In the genomic region with DNA sequence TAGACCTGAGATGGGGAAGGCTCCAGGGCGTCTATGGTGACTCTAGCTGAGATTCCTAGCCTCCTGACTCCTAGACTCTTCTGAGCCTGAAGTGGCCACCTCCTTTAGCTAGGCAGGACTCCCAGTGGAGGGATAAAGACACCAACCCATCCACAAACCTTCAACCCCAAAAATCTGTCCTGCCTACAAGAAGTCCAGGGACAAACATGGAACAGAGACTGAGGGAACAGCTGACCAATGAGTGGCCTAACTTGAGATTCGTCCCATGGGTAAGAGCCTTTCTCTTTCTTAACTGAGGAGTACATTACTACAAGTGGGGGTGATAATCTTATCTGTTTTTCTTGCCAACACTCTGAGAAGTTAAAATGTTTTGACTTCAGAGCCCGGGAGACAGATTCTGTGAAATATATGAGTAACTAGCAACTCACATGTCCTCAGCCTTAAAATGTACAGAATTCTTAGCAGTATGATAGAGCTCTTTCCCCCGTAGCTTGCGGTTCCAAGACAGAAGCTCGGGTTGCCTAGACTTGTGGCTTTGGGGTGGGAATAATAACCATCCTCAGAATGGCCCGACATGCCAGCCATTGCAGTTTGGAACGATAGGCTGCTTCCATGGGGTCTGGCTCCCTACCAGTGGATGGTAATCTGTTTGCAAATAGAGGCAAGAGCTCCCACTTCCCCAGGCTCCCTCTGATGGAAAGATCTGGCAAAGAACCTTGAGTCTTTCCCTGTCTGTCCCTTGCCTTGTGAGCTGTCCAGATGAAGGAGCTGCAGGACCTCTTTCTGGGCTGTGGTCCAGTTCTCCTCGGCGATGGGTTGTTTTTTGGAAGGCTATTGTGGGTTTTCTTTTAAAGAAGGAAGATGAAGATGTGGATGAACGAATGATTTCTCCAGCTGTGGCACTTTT, we compare ENCODE assay signal across 10 mouse cellular contexts. TPM values are rescaled to one million over a fixed set of nuclear protein-coding genes. Genes with fewer than 3 reads are reported as not detected.
DNase-seq lines count a peak whose midpoint lies in the region; ATAC-seq and TF ChIP-seq lines count a peak whose summit lies in the region.
"Had no signal": no experiment of that assay in that cellular context is flagged by ENCODE, and none has a peak within 500 bp of the region (broad histone marks: within the 10 kb centered on the region; RNA-seq: fewer than 3 reads in every experiment).

No protein-coding gene starts in this region.

- H3K27me3 ChIP-seq in midbrain, postnatal 0 days (ENCODE audit: insufficient read depth, low read length), result peaks cover 8% of the 10 kb centered on the region; the same call in 1 of the 2 replicates
- H3K27me3 ChIP-seq in midbrain, embryonic 16.5 days (ENCODE audit: control insufficient read depth, insufficient read depth, low read depth, low read length), result peaks cover 14% of the 10 kb centered on the region
- no peaks in the 10 kb centered on the region for H3K27me3 ChIP-seq in intestine, postnatal 0 days (replicated peaks; ENCODE audit: control insufficient read depth, insufficient read depth, low read length)
- no peaks in the 10 kb centered on the region for H3K27me3 ChIP-seq in stomach, postnatal 0 days (ENCODE audit: control insufficient read depth, insufficient read depth, low read length)

- peak; percentile 39 for TF ChIP-seq CTCF in midbrain, postnatal 0 days (IDR thresholded peaks at IDR 0.05)
- TF ChIP-seq CTCF in intestine, postnatal 0 days (IDR thresholded peaks at IDR 0.05; ENCODE audit: low read depth), result peak; percentile 55
- peak; percentile 53 for TF ChIP-seq CTCF in stomach, postnatal 0 days (IDR thresholded peaks at IDR 0.05; ENCODE audit: low read depth)

- ATAC-seq in midbrain, postnatal 0 days (ENCODE audit: low FRiP score), result no peak
- no peak for ATAC-seq in midbrain, embryonic 16.5 days
- no peak for ATAC-seq in intestine, postnatal 0 days
- no peak for ATAC-seq in stomach, postnatal 0 days (ENCODE audit: low FRiP score, low TSS enrichment)
- no peak for ATAC-seq in megakaryocyte progenitor cell, adult 5-6 weeks (replicated peaks; ENCODE audit: poor library complexity)

- no peak overlapping the region for H3K9ac ChIP-seq in midbrain, postnatal 0 days (replicated peaks; ENCODE audit: low read length, poor library complexity, severe bottlenecking)
- no peak overlapping the region for H3K9ac ChIP-seq in midbrain, embryonic 16.5 days (ENCODE audit: low read depth, low read length)
- H3K9ac ChIP-seq in intestine, postnatal 0 days (ENCODE audit: low read depth, low read length), result no peak overlapping the region
- H3K9ac ChIP-seq in stomach, postnatal 0 days (ENCODE audit: low read length), result no peak overlapping the region
- H3K9ac ChIP-seq: liver, embryonic 14.5 days had no signal

- no peaks in the 10 kb centered on the region for H3K9me3 ChIP-seq in midbrain, postnatal 0 days (ENCODE audit: low read length)
- H3K9me3 ChIP-seq in midbrain, embryonic 16.5 days (replicated peaks; ENCODE audit: control insufficient read depth, low read length, poor library complexity, severe bottlenecking), result no peaks in the 10 kb centered on the region
- no peaks in the 10 kb centered on the region for H3K9me3 ChIP-seq in intestine, postnatal 0 days (ENCODE audit: control insufficient read depth)
- no peaks in the 10 kb centered on the region for H3K9me3 ChIP-seq in stomach, postnatal 0 days (ENCODE audit: control insufficient read depth, low read length)

- TF ChIP-seq EP300 in stomach, postnatal 0 days (optimal IDR thresholded peaks at IDR 0.05), result no peak

- H3K4me1 ChIP-seq in midbrain, postnatal 0 days (ENCODE audit: insufficient read depth, low read length), result peaks cover under 1% of the 10 kb centered on the region; the same call in 1 of the 2 replicates
- H3K4me1 ChIP-seq in midbrain, embryonic 16.5 days (ENCODE audit: control insufficient read depth, insufficient read depth, low read length), result peaks cover 14% of the 10 kb centered on the region
- H3K4me1 ChIP-seq in intestine, postnatal 0 days (replicated peaks; ENCODE audit: control insufficient read depth, insufficient read depth, low read length), result no peaks in the 10 kb centered on the region
- peaks cover 3% of the 10 kb centered on the region; the same call in 1 of the 2 replicates for H3K4me1 ChIP-seq in stomach, postnatal 0 days (replicated peaks; ENCODE audit: control insufficient read depth, insufficient read depth)

- DNase-seq in cerebellum, postnatal 36 days, result peak; percentile 15 to 20
- no peak for DNase-seq in cerebellum, adult 11 months
- DNase-seq in midbrain, postnatal 0 days (ENCODE audit: low spot score), result peak; percentile 67
- DNase-seq in stomach, postnatal 0 days (ENCODE audit: low spot score), result no peak
- no peak for DNase-seq in spleen, postnatal 4 days (ENCODE audit: low spot score in 2 of 2)
- DNase-seq: adrenal gland, adult 8-10 months had no signal

- 63% methylated on average over 11 of the region's 11 CpGs for WGBS in midbrain, postnatal 0 days
- WGBS in midbrain, embryonic 16.5 days, result 66% methylated on average over 11 of the region's 11 CpGs
- 55% methylated on average over 11 of the region's 11 CpGs for WGBS in intestine, postnatal 0 days
- 46% methylated on average over 11 of the region's 11 CpGs for WGBS in stomach, postnatal 0 days

- no peak overlapping the region for H3K4me2 ChIP-seq in midbrain, postnatal 0 days (ENCODE audit: low read depth, low read length, poor library complexity, severe bottlenecking)
- no peak overlapping the region for H3K4me2 ChIP-seq in midbrain, embryonic 16.5 days (ENCODE audit: low read length)
- H3K4me2 ChIP-seq in intestine, postnatal 0 days (replicated peaks; ENCODE audit: low read depth), result no peak overlapping the region
- H3K4me2 ChIP-seq in stomach, postnatal 0 days (replicated peaks; ENCODE audit: low read depth), result no peak overlapping the region

- no peaks in the 10 kb centered on the region for H3K36me3 ChIP-seq in midbrain, postnatal 0 days (ENCODE audit: insufficient read depth, low read length)
- H3K36me3 ChIP-seq in midbrain, embryonic 16.5 days (ENCODE audit: control insufficient read depth, insufficient read depth, low read length), result no peaks in the 10 kb centered on the region
- no peaks in the 10 kb centered on the region for H3K36me3 ChIP-seq in intestine, postnatal 0 days (ENCODE audit: control insufficient read depth, insufficient read depth)
- H3K36me3 ChIP-seq in stomach, postnatal 0 days (ENCODE audit: control insufficient read depth, insufficient read depth, low read length), result no peaks in the 10 kb centered on the region

- H3K27ac ChIP-seq in midbrain, postnatal 0 days (ENCODE audit: low read depth, low read length), result no peak overlapping the region
- no peak overlapping the region for H3K27ac ChIP-seq in midbrain, embryonic 16.5 days (ENCODE audit: low read length)
- H3K27ac ChIP-seq in intestine, postnatal 0 days (ENCODE audit: low read depth, low read length), result no peak overlapping the region
- H3K27ac ChIP-seq in stomach, postnatal 0 days (replicated peaks), result no peak overlapping the region
- H3K27ac ChIP-seq: liver, embryonic 14.5 days had no signal

- no peak overlapping the region for H3K4me3 ChIP-seq in midbrain, postnatal 0 days (ENCODE audit: low read depth, low read length)
- no peak overlapping the region for H3K4me3 ChIP-seq in midbrain, embryonic 16.5 days (ENCODE audit: low read depth, low read length)
- no peak overlapping the region for H3K4me3 ChIP-seq in intestine, postnatal 0 days (ENCODE audit: low read depth, low read length)
- no peak overlapping the region for H3K4me3 ChIP-seq in stomach, postnatal 0 days (ENCODE audit: low read depth, low read length)

RNA-seq across cellular contexts. Expression of gene Ets1, which starts 30.8 kb away (rescaled TPM):
- total RNA-seq in midbrain, postnatal 0 days (2014; rRNA removed), result 10.8 and 16.0 TPM in 2 replicates
- 8.4 and 8.9 TPM in 2 replicates for polyA plus RNA-seq in midbrain, postnatal 0 days (2015; fragmentation: Nextera tagmentation; extraction: Ambion mirVana)
- polyA plus RNA-seq in midbrain, embryonic 16.5 days (2015; fragmentation: Nextera tagmentation; extraction: Ambion mirVana), result 17.5 and 19.3 TPM in 2 replicates
- 13.3 and 13.6 TPM in 2 replicates for polyA plus RNA-seq in intestine, postnatal 0 days (2015; fragmentation: Nextera tagmentation; extraction: Ambion mirVana)
- 8.8 and 9.9 TPM in 2 replicates for polyA plus RNA-seq in stomach, postnatal 0 days (2015; fragmentation: Nextera tagmentation; extraction: Ambion mirVana)
- total RNA-seq in megakaryocyte progenitor cell, adult 5-6 weeks (2015), result 5.4 and 6.8 TPM in 2 replicates
- 12.6 and 16.3 TPM in 2 replicates for total RNA-seq in megakaryocyte progenitor cell, adult 5-6 weeks (2017)

Comparison
In these comparisons a context has a peak if more than half of its experiments do, and no peak if none do; other contexts are left out.
1. DNase-seq: peak in cerebellum, postnatal 36 days (2 of 2) and midbrain, postnatal 0 days (single experiment); none in cerebellum, adult 11 months (single experiment), stomach, postnatal 0 days (single experiment) and spleen, postnatal 4 days (0 of 2).
2. Peak in every context shown above with its lines, with median percentiles within 50 percentile points of each other: CTCF ChIP-seq.